Mouse (Mus musculus) cerebellum, adult 11-12 months (tissue): ENCODE data around the gene Prtg.

Experiments used
- DNase-seq: peaks from one replicate; pipeline ENCODE4 v3.0.0; 2022

Gene Prtg

DNA sequence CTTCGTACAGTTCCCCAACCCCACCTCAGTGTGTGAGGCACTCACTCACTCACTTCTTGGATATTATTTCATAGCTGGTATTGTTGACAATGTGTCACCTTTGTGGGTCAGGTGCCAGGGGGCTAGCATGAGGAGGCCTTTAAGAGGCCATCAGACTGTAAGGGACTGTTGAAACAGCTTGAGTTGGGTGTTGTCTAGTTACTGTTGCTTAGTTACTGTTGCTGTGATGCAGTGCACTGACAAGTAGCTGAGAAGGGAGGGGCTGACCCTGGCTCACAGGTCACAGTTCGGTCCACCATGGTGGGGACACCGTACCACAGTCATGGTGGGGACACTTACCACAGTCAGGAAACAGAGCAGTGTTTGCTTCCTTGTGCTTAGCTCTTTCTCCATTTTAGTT lies 116.4 kb downstream of the Prtg start:
- no peak for DNase-seq

DNA sequence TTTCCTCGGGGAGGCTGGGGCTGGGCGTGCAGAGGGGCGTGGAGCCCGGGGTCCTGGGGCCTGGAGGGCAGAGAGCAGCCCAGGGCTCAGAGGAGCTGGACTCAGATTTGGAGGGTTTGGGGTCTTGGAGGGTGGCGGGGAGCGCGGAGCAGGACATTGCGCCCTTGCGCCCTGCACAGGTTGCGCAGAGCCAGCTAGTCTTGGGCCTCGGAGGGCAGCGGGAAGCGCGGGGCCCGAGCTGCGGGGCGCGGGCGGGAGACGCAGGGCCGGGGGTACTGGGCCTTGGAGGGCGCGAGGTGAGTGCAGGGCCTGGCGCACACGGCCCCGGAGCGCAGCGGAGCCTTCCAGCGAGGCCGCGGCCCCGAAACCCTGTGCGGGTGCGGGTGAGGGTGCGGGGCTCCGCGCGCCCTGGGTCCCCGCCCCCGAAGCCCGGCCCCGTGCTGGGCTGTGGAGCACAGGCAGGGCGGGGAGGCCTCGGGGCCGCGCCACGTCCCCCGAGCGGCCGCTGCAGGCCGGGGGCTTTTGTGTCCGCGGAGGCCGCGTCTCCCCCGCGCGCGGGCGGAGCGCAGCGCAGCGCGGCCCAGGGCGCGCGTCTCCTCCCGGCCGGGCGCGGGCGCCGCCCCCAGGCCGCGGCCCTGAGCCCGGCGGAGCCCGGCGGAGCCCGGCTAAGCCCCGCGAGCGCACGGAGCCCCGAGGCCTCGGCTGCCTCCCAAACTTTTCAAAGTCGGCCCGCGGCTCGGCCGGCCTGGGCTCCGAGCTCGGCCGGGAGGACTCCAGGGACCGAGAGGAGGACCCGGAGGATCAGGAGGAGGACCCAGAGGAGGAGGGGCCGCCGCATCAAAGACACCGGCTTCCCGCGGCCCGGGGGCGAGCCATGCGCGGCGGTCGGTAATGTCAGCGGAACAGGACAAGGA lies 118.6 kb downstream of the Prtg start, which contains the start of gene Pygo1:
Gene Pygo1, plus strand, starts transcription at position 625 of the 914 bp plus-strand sequence.
- DNase-seq: peak; percentile 27

DNA sequence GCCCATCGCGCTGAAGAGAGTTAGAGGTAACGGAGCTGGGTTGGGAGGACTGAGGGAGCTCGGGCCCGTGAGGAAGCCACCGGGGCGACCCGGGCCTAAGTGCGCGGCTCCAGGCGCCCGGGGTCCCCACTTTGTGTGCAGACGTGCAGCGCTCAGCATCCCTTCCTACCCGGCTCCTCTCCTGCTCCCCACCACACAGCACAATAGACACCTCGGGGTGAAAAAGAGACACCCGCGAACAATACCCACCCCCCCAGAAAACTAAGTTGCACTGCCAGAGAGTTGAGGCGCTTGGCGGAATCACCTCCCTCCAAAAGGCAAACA lies 119.2 kb downstream of the Prtg start:
- DNase-seq: no peak

DNA sequence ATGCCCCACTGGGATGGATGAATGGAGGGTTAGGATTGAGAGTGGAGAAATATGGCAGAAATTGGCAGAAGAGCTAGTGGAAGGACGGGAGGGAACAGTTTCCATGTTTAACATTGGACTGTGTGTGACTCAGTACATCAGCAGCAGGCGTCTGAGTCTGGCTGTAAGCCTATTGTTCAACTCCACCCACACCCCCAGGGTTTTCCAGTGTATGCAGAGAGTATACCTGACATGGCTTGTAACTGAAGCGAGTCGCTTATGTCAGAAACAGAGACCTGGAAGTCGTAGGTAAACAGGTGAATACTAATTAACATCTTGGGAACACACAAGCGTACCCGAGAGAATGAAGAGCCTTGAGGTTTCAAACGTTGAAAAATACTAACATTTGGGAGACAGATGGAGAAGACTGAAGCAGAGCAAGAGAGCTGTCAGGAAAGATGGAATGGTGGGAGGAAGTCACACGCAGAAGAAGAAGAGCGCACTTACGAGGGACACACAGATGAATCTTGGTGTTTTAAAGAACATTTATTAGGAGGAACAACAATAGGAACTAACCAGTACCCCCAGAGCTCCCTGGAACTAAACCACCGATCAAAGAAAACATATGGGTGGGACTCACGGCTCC lies 124.6 kb downstream of the Prtg start:
- no peak for DNase-seq

DNA sequence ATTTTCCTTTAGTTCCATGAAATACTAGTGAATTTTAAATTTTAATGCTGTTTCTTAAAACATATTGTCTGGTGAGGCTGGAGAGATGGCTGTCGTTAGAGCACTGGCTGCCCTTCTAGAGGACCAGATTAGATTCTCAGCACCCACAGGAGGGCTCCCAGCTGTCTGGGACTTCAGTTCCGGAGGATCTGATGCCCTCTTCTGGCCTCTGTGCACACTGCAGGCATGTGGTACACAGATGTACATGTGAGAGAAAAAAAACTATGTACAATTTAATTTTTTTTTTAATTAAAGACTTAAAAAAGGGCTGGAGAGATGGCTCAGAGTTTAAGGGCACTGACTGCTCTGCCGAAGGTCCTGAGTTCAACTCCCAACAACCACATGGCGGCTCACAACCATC lies 128.6 kb downstream of the Prtg start:
- DNase-seq: no peak

DNA sequence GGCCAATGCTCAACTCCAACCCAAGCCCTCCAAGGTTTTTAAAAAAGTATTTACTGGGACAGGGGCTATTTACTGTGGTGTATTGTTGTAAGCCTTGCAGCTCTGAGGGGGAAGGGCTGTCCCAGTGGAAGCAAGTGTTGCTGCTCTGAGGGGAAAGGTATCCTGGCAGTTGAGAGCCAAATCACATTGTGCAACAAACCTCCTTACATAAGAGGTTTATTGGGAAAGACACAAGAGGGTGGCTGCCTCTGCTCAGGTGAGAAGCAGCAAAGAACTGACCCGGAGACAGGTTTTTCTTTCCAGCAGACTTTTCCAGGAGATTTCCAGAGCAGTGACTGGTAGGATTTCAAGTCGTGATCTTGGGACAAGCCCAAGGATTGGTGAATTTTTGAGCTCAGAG lies 129.6 kb downstream of the Prtg start:
- DNase-seq: no peak

DNA sequence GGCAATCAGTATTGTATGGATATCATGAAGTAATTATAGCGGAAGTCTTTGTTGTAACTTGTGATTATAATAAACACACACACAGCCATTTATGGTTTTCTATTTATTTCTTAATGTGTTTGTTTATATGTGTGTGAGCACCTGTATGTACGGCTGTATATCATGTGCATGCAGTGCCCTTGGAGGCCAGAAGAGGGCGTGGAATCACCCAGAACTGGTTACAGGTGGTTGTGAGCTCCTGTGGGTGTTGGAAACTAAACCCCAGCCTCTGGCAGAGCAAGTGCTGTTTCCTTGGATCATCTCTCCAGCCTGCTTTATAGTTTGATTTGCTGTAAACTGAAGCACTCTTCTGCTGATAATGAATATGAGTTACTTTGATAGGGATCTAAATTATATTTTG lies 136.8 kb downstream of the Prtg start:
- no peak for DNase-seq

DNA sequence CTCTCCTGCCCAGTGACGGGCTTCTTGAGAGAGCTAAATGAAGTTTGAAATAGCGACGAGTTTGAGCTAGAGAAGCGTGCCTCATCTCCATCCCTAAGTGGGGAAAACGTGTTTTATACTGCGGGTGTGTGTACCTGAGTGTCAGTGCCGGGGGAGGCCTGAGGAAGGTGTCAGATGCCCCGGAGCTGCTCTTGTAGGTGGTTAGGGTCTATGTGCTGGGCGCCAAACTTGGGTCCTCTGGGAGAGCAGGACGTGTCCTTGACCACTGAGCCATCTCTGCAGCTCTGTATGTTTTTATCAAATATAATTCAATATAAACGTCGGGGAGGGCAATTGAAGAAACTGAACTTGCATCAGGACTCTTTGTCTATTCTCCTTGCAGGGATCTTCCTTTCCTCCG lies 137.6 kb downstream of the Prtg start:
- no peak for DNase-seq

DNA sequence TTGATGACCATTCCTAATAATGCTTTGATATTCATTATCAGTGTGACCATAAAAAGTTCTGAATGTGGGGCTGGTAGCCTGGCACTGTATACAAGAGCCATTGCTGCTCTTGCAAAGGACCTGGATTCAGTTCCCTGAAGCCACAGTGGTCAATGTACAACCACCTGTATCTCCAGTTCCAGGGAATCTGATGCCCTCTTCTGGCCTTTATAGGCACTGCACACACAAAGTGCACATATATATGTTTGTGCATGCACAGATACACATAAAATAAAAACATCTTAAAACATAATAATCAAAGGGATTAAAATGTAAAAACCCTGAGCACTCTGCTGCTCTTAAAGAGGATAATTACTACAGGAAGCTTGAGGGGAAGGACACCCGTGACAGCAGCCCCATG lies 140.3 kb downstream of the Prtg start:
- DNase-seq: no peak

DNA sequence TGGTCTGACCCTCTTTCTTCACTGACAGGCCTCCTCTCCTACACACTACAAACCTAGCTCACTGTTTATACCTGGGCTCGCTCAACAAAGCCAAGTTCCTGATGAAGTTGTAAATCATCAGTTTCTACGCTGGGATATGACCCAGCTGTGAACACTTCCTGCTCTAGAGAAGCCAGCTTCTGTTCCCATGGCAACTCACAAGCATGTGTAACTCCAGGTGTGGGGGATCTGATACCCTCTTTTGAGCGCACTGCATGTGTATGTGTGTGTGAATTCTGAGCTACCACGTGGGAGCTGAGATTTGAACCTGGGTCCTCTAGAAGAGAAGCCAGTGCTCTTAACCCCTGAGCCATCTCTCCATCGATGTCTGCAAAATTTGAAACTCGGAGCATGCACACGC lies 142.9 kb downstream of the Prtg start:
- DNase-seq: no peak

DNA sequence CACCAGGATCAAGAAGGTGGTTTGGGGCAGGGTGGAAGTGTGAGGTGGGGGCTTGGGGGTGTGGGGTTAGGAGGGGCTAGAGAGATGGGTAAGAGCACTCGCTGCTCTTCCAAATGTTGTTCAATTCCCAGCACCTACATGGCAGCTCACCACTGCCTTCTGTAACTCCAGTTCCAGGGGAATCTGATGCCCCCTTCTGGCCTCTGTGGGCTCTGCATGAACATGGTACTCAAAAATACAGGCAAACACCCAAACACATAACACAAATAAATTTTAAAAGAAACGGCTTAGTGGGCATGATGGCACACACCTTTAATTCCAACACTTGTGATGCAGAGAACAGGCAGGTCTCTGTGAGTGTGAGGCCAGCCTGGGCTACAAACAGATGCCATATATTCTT lies 148.1 kb downstream of the Prtg start:
- DNase-seq: no peak

DNA sequence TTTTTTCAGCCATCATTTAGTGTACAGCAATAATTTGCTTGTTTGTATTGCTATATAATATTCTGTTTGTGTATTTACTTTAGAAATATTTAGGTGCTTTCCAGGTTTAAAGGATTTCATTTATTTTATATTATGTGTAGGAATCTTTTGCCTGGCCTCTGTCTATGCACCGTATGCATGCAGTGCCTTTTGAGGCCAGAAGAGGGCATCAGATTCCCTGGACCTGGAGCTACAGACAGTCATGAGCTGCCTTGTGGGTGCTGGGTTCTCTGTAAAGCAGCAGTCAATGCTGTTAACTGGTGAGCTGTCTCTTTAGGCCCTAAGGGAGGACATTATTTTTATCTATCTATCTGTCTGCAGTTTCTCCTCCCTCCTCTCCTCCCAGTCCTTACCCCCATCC lies 148.9 kb downstream of the Prtg start:
- peak; percentile 36 for DNase-seq

DNA sequence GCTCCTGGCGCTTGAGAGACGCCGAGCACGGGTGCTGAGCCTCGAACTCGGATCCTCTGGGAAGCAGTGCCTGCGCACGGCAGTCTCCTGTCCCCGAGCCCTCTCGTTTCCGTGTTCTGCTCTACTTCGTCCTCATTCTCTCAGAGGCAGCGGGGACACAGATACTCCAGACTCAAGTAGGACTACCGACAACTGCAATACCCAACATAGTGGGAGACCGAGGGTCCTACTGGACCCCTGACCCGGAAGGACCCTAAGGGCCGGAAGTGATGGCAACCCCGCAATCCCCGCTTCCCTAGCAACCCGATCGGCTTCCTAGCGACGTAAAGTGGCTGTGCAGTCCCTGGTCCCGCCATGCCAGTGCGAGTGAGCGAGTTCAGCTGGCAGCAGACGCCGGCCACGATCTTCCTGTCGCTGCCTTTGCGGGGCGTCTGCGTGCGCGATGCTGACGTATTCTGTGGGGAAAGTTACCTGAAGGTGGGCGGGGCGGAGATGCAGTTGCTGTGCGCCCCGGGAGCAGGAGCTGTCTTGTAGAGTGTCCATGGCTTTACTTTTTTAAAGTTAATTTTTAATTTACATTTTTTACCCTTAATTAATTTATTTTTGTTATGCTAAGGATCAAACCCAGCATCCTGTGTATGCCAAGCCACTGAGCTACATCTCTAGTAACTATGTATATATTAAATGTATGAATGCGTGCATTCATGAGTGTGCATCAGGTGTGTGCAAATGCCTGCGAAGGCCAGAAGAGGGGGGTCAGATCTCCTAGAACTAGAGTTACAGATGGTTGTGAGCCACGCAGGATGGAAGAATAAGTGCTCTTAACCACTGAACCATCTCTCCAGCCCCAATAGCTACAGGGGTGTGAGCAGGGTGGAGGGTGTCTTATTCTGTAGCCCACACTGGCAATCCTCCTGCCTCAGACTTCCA lies 152.1 kb downstream of the Prtg start, which contains the start of the genes Dyx1c1 and Gm44503:
Gene Dyx1c1, plus strand, starts transcription at position 265 of the 930 bp plus-strand sequence.
Gene Gm44503, plus strand, starts transcription at position 332 of the 930 bp plus-strand sequence.
- peak; percentile 70 for DNase-seq

DNA sequence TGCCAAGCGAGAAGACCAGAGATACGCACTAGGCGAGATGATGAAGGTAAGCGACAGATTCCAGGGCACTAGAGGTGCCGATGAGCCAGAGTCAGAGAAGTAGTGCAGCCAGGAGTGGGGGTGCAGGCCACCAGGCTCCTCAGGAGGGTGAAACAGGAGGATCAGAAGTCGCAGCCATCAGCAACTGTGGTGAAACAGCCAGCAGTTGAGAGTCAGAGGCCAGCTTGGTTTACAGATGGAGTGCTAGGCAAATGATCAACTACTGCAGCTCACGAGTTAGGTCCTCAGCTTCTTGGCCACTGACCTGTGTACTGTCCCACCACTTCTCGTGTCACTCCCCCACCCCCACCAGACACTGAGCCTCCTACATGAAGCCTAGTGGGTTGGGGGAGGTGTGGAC lies 154.7 kb downstream of the Prtg start:
- DNase-seq: no peak

DNA sequence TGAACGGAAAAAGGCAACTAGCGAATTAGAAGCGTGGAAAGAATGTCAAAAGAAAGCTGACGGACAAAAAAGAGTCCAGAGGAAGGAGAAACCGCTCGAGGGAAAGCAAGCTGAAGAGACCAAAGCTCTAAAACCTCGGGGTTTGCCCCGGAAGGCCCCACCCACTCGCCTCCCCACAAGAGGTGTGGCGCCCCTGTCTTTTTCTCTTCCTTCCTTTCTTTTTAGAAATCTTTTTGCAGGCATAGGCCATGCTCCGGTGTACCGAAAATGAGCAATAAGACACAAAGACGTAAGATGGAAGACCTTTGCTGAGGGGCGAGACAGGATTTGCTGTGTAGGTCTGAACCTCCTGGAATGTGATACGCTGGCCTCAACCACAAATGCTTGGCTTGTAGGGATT lies 155.3 kb downstream of the Prtg start:
- DNase-seq: no peak
